In the genomic region with DNA sequence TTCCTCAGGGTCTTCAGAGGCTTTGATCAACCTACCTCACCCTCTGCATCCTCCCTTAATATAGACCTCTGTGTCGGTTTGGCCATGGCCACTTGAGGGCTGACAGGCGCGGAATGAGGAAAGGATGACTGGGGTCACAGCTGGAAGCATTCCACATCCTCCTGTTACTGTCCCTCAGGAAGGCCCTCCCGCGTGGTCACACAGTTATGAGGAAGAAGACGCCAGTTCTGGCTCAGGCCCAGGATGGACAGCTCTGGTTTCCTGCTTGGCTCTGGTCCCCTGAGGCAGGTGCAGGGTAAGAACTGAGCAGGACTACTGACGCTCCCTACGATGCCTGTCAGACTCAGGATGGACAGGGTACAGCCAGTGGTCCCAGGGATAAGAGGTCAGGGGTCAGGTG, we compare ENCODE assay signal across 8 mouse cellular contexts. TPM values are rescaled to one million over a fixed set of nuclear protein-coding genes. Genes with fewer than 3 reads are reported as not detected.
DNase-seq lines count a peak whose midpoint lies in the region; ATAC-seq and TF ChIP-seq lines count a peak whose summit lies in the region.
"Had no signal": no experiment of that assay in that cellular context is flagged by ENCODE, and none has a peak within 500 bp of the region (broad histone marks: within the 10 kb centered on the region; RNA-seq: fewer than 3 reads in every experiment).

No protein-coding gene starts in this region.

- 0 out of 2 replicates have a peak, but pooled peaks have one; percentile 4 for ATAC-seq in heart, embryonic 16.5 days (replicated peaks; ENCODE audit: extremely low read depth, insufficient read depth, low FRiP score)
- ATAC-seq in limb, embryonic 14.5 days (ENCODE audit: low FRiP score, low read depth) = no peak
- no peak for ATAC-seq in forebrain, embryonic 11.5 days (replicated peaks; ENCODE audit: low FRiP score)

- WGBS in heart, embryonic 16.5 days = 32% methylated on average over 8 of the region's 8 CpGs
- WGBS in limb, embryonic 14.5 days = 52% methylated on average over 8 of the region's 8 CpGs
- 66% methylated on average over 8 of the region's 8 CpGs for WGBS in forebrain, embryonic 11.5 days

- intact Hi-C loops in gastrocnemius, adult 2 months (cut with DNase I) = no loop called here

- no peak for TF ChIP-seq CTCF in gastrocnemius, adult 2 months (IDR thresholded peaks at IDR 0.05)

- peaks cover 25% of the 10 kb centered on the region for H3K4me1 ChIP-seq in heart, embryonic 16.5 days (ENCODE audit: control insufficient read depth, insufficient read depth, low read length)
- H3K4me1 ChIP-seq in limb, embryonic 14.5 days (ENCODE audit: control insufficient read depth, insufficient read depth, low read length) = peaks cover 24% of the 10 kb centered on the region
- H3K4me1 ChIP-seq in forebrain, embryonic 11.5 days (replicated peaks; ENCODE audit: control insufficient read depth, insufficient read depth, low read length) = peaks cover 10% of the 10 kb centered on the region

- no peaks in the 10 kb centered on the region for H3K9me3 ChIP-seq in heart, embryonic 16.5 days (replicated peaks; ENCODE audit: control insufficient read depth, low read length)
- H3K9me3 ChIP-seq in limb, embryonic 14.5 days (ENCODE audit: control insufficient read depth, low read length) = no peaks in the 10 kb centered on the region
- no peaks in the 10 kb centered on the region for H3K9me3 ChIP-seq in forebrain, embryonic 11.5 days (ENCODE audit: control insufficient read depth, low read length)
- H3K9me3 ChIP-seq: liver, embryonic 13.5 days had no signal

- peak overlapping the region; percentile 72 for H3K27ac ChIP-seq in gastrocnemius, adult 2 months
- H3K27ac ChIP-seq in heart, embryonic 16.5 days (ENCODE audit: low read length) = no peak overlapping the region
- H3K27ac ChIP-seq in limb, embryonic 14.5 days (replicated peaks; ENCODE audit: low read depth, low read length) = no peak overlapping the region
- H3K27ac ChIP-seq in forebrain, embryonic 11.5 days (ENCODE audit: low read depth, low read length) = no peak overlapping the region
- H3K27ac ChIP-seq: liver, embryonic 13.5 days had no signal

- H3K27me3 ChIP-seq in heart, embryonic 16.5 days (ENCODE audit: control insufficient read depth, insufficient read depth, low read length) = no peaks in the 10 kb centered on the region
- H3K27me3 ChIP-seq in limb, embryonic 14.5 days (ENCODE audit: control insufficient read depth, insufficient read depth, low read length) = no peaks in the 10 kb centered on the region
- 0 out of 2 replicates have a peak, but pooled peaks cover 2% of the 10 kb centered on the region for H3K27me3 ChIP-seq in forebrain, embryonic 11.5 days (ENCODE audit: control insufficient read depth, insufficient read depth, low read length)

- no peak overlapping the region for H3K4me3 ChIP-seq in gastrocnemius, adult 2 months
- H3K4me3 ChIP-seq in heart, embryonic 16.5 days (ENCODE audit: low read length) = no peak overlapping the region
- no peak overlapping the region for H3K4me3 ChIP-seq in limb, embryonic 14.5 days (replicated peaks; ENCODE audit: low read length)
- no peak overlapping the region for H3K4me3 ChIP-seq in forebrain, embryonic 11.5 days (ENCODE audit: low read depth, low read length)
- H3K4me3 ChIP-seq: liver, embryonic 13.5 days had no signal

- DNase-seq in lung, postnatal 10 days = peak; percentile 65
- no peak for DNase-seq in lung, postnatal 25 days (ENCODE audit: low spot score)
- DNase-seq in gastrocnemius, adult 2 months = peak; percentile 91
- DNase-seq in limb, embryonic 14.5 days (ENCODE audit: low spot score) = peak; percentile 50
- no peak for DNase-seq in forebrain, embryonic 11.5 days (ENCODE audit: low spot score)
- DNase-seq in thymus, postnatal 0 days (ENCODE audit: low spot score) = no peak
- DNase-seq: liver, embryonic 13.5 days had no signal

- H3K9ac ChIP-seq in heart, embryonic 16.5 days (ENCODE audit: low read length) = no peak overlapping the region
- no peak overlapping the region for H3K9ac ChIP-seq in limb, embryonic 14.5 days (ENCODE audit: low read depth, low read length, severe bottlenecking)
- no peak overlapping the region for H3K9ac ChIP-seq in forebrain, embryonic 11.5 days (ENCODE audit: low read length)
- H3K9ac ChIP-seq: liver, embryonic 13.5 days had no signal

- no peak overlapping the region for H3K4me2 ChIP-seq in heart, embryonic 16.5 days (ENCODE audit: low read depth, low read length)
- no peak overlapping the region for H3K4me2 ChIP-seq in limb, embryonic 14.5 days (replicated peaks; ENCODE audit: low read depth, low read length, severe bottlenecking)
- no peak overlapping the region for H3K4me2 ChIP-seq in forebrain, embryonic 11.5 days (ENCODE audit: low read depth, low read length, severe bottlenecking)
- H3K4me2 ChIP-seq: liver, embryonic 13.5 days had no signal

- H3K36me3 ChIP-seq in heart, embryonic 16.5 days (ENCODE audit: control insufficient read depth, insufficient read depth) = no peaks in the 10 kb centered on the region
- H3K36me3 ChIP-seq in limb, embryonic 14.5 days (ENCODE audit: control insufficient read depth, insufficient read depth, low read length) = no peaks in the 10 kb centered on the region
- no peaks in the 10 kb centered on the region for H3K36me3 ChIP-seq in forebrain, embryonic 11.5 days (ENCODE audit: control insufficient read depth, insufficient read depth, low read length)
- H3K36me3 ChIP-seq: liver, embryonic 13.5 days had no signal

- TF ChIP-seq POLR2A in limb, embryonic 14.5 days (IDR thresholded peaks at IDR 0.05; ENCODE audit: borderline replicate concordance, extremely low read depth, insufficient read depth, insufficient read length) = no peak

RNA-seq across cellular contexts. Expression of a gene that starts 1.3 kb away (rescaled TPM):
- under 1 TPM in 1 of 2 experiments, not detected in 1; 0.87 TPM for total RNA-seq in gastrocnemius, adult 2 months (2021)
- 0.71 and 0.91 TPM in 2 replicates for polyA plus RNA-seq in heart, embryonic 16.5 days (2015; fragmentation: Nextera tagmentation; extraction: Ambion mirVana)
- 0.32 and 0.36 TPM in 2 replicates for polyA plus RNA-seq in limb, embryonic 14.5 days (2012; rRNA removed)
- 0.88 and 1.6 TPM in 2 replicates for polyA plus RNA-seq in limb, embryonic 14.5 days (2014; fragmentation: Nextera tagmentation; extraction: Ambion mirVana)
- polyA plus RNA-seq in forebrain, embryonic 11.5 days (2014; fragmentation: Nextera tagmentation; extraction: Ambion mirVana) = 1.0 TPM in 1 of 2 replicates, not detected in the other
- 0.46 and 0.59 TPM in 2 replicates for polyA plus RNA-seq in thymus, postnatal 0 days (2015; fragmentation: Nextera tagmentation; extraction: Ambion mirVana)
- polyA plus RNA-seq: liver, embryonic 13.5 days had no signal

RNA-seq across cellular contexts. Expression of a gene that starts 11.7 kb away (rescaled TPM):
- total RNA-seq in gastrocnemius, adult 2 months (2021) = 100 to 1,000 TPM; 201 to 262 TPM
- polyA plus RNA-seq in heart, embryonic 16.5 days (2015; fragmentation: Nextera tagmentation; extraction: Ambion mirVana) = 1,134 and 1,179 TPM in 2 replicates
- 1,359 and 1,631 TPM in 2 replicates for polyA plus RNA-seq in limb, embryonic 14.5 days (2012; rRNA removed)
- 2,223 and 2,513 TPM in 2 replicates for polyA plus RNA-seq in limb, embryonic 14.5 days (2014; fragmentation: Nextera tagmentation; extraction: Ambion mirVana)
- 2,808 and 3,088 TPM in 2 replicates for polyA plus RNA-seq in forebrain, embryonic 11.5 days (2014; fragmentation: Nextera tagmentation; extraction: Ambion mirVana)
- 1,815 and 1,857 TPM in 2 replicates for polyA plus RNA-seq in thymus, postnatal 0 days (2015; fragmentation: Nextera tagmentation; extraction: Ambion mirVana)

RNA-seq across cellular contexts. Expression of a gene that starts 18.5 kb away (rescaled TPM):
- total RNA-seq in gastrocnemius, adult 2 months (2021) = 10 to 100 TPM; 18.5 to 18.8 TPM
- polyA plus RNA-seq in heart, embryonic 16.5 days (2015; fragmentation: Nextera tagmentation; extraction: Ambion mirVana) = 28.8 and 37.3 TPM in 2 replicates
- polyA plus RNA-seq in limb, embryonic 14.5 days (2012; rRNA removed) = 45.0 and 64.7 TPM in 2 replicates
- 33.9 and 42.0 TPM in 2 replicates for polyA plus RNA-seq in limb, embryonic 14.5 days (2014; fragmentation: Nextera tagmentation; extraction: Ambion mirVana)
- 33.8 and 39.8 TPM in 2 replicates for polyA plus RNA-seq in forebrain, embryonic 11.5 days (2014; fragmentation: Nextera tagmentation; extraction: Ambion mirVana)
- 12.8 and 15.9 TPM in 2 replicates for polyA plus RNA-seq in thymus, postnatal 0 days (2015; fragmentation: Nextera tagmentation; extraction: Ambion mirVana)

Comparison
In these comparisons a context has a peak if more than half of its experiments do, and no peak if none do; other contexts are left out.
1. DNase-seq: peak in lung, postnatal 10 days (single experiment), gastrocnemius, adult 2 months (single experiment) and limb, embryonic 14.5 days (single experiment); none in lung, postnatal 25 days (single experiment), forebrain, embryonic 11.5 days (single experiment) and thymus, postnatal 0 days (single experiment).